Mouse (Mus musculus): ENCODE measurements around the gene Tacc2.

GRCm38 (mm10) chr7:130716989-130717388, 139.8 kb downstream of the Tacc2 start:
- TF ChIP-seq EP300 (IDR thresholded peaks at IDR 0.05; ENCODE audit: low read depth) (no peak), CTCF (IDR thresholded peaks at IDR 0.05; ENCODE audit: low read depth) (no peak)
